Mouse (Mus musculus) heart, embryonic 14.5 days (tissue): ENCODE results near the gene Txndc9. TPM values are rescaled to one million over a fixed set of nuclear protein-coding genes. Genes with fewer than 3 reads are reported as not detected.
"Not testable (repeated sequence)": the region's sequence is repeated elsewhere in the genome, so short reads cannot be mapped to it uniquely, and the experiment has no call there.

Experiments
- ATAC-seq: fragments of 200-750 bp; cut with Nextera tagmentation; 2 replicates; pipeline ENCODE4 v1.8.0; 2017; ENCODE audit warnings: low read depth, moderate TSS enrichment; ENCODE audit not compliant: insufficient number of reproducible peaks, insufficient read depth, low FRiP score
- H3K27ac ChIP-seq, 2 experiments: fragments of 200-500 bp in 1 of 2; fragments of 300-500 bp in 1 of 2; sonication (generic) in 1 of 2; replicated peaks in 1 of 2; 2 replicates each; pipeline ENCODE4 v1.5.1; 2012 to 2014; ENCODE audit warnings: low read depth in 2 of 2, low read length in 2 of 2, control low read depth in 1 of 2, mild to moderate bottlenecking in 1 of 2, mixed read lengths in 1 of 2; ENCODE audit not compliant: control insufficient read depth in 1 of 2, insufficient read depth in 1 of 2
- H3K27me3 ChIP-seq: fragments of 300-500 bp; sonication (generic); 2 replicates; pipeline ENCODE4 v1.6.1; 2014; ENCODE audit warnings: mild to moderate bottlenecking, low read length, control low read depth; ENCODE audit not compliant: control insufficient read depth, insufficient read depth
- H3K36me3 ChIP-seq: fragments of 300-500 bp; sonication (generic); 2 replicates; pipeline ENCODE4 v1.6.1; 2014; ENCODE audit warnings: mild to moderate bottlenecking, control low read depth, low read length, mixed read lengths; ENCODE audit not compliant: control insufficient read depth, insufficient read depth
- H3K4me1 ChIP-seq, 2 experiments: fragments of 200-500 bp in 1 of 2; fragments of 300-500 bp in 1 of 2; sonication (generic) in 1 of 2; 2 replicates each; pipeline ENCODE4 v1.6.1; 2012 to 2014; ENCODE audit warnings: low read length in 2 of 2, control low read depth in 1 of 2, mixed read lengths in 1 of 2; ENCODE audit not compliant: control insufficient read depth in 2 of 2, insufficient read depth in 2 of 2
- H3K4me2 ChIP-seq: fragments of 300-500 bp; sonication (generic); 2 replicates; pipeline ENCODE4 v1.6.1; 2014; ENCODE audit warnings: mild to moderate bottlenecking, low read length
- H3K4me3 ChIP-seq, 2 experiments: fragments of 200-500 bp in 1 of 2; fragments of 300-500 bp in 1 of 2; sonication (generic) in 1 of 2; 2 replicates each; pipeline ENCODE4 v1.5.1; 2012 to 2014; ENCODE audit warnings: low read length in 2 of 2, mild to moderate bottlenecking in 2 of 2, control low read depth in 1 of 2, low read depth in 1 of 2, moderate library complexity in 1 of 2; ENCODE audit not compliant: control insufficient read depth in 1 of 2, insufficient read depth in 1 of 2
- H3K9ac ChIP-seq: fragments of 300-500 bp; sonication (generic); 2 replicates; pipeline ENCODE4 v1.6.1; 2014; ENCODE audit warnings: mild to moderate bottlenecking, low read length
- H3K9me3 ChIP-seq: fragments of 300-500 bp; sonication (generic); 2 replicates; pipeline ENCODE4 v1.6.1; 2016; ENCODE audit warnings: low read length, control low read depth; ENCODE audit not compliant: control insufficient read depth
- WGBS: fragments of 180-500 bp; shearing (Covaris S2); extraction: QIAGEN DNeasy Blood & Tissue Kit; methylation state at CpG from one replicate; pipeline ENCODE4 v1.1.7; 2014; 5-methylcytosine and 5-hydroxymethylcytosine counted together
- polyA plus RNA-seq: library from polyadenylated mRNA; unstranded; fragments of >200 nt; fragmentation: Nextera tagmentation; extraction: Ambion mirVana; gene quantifications from 2 replicates; pipeline ENCODE4 v1.2.1, GENCODE M21; 2014

Txndc9 gene
- polyA plus RNA-seq, 1 experiment from 2014 or later, result 107 TPM

DNA sequence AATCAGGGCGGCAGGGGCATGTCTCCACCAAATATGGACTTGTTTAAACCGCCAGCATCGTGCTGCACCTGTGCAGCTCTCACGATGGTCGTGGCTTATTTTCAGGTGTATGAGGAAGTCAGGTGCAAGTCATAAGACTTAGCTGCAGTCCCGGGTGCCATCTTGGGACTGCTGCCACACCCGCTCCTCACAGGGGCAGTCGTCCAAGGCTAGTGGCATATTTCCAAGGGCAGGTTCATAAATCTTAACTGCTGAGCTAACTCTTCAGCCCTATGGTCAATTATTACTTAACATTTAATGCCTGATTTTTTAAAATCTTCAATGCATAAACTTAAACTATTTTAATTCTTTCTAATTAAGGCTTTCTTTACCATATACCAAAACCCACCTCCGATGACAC, 21.0 kb downstream of the Txndc9 start:
- ATAC-seq, H3K36me3 ChIP-seq, H3K4me2 ChIP-seq, H3K4me1 ChIP-seq, H3K4me3 ChIP-seq, H3K27me3 ChIP-seq, H3K9ac ChIP-seq, H3K27ac ChIP-seq, H3K9me3 ChIP-seq: not testable (repeated sequence)
- WGBS, result 71% methylated on average over 9 of the region's 9 CpGs

DNA sequence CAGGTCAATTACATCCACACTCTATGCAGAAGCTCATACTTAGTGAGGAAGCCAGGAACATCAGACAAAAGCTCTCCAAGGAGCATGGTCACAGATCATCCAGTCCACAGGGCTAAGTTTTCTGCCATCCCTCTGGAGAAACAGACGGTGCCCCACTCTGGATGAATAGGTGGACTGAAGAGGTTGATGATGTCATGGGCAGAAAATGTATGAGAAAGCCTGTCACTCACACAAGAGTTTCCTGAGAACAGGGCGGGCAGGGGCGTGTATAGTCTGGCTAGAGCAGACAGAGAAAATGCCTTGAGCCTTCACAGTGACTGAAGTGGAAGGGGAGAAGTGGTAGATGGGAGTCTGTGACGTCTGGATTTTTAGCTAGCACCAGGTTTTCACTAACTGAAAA, 26.2 kb downstream of the Txndc9 start:
- WGBS, result 13% methylated on average over 4 of the region's 4 CpGs
- H3K27ac ChIP-seq, result no peak overlapping the region
- no peak for ATAC-seq
- no peak overlapping the region for H3K9ac ChIP-seq
- H3K27me3 ChIP-seq, result no peaks in the 10 kb centered on the region
- H3K4me3 ChIP-seq, result no peak overlapping the region
- H3K4me2 ChIP-seq, result no peak overlapping the region
- H3K4me1 ChIP-seq, result peaks cover 2 to 8% of the 10 kb centered on the region in 2 experiments; a peak in 3 of 4 replicates
- no peaks in the 10 kb centered on the region for H3K36me3 ChIP-seq
- no peaks in the 10 kb centered on the region for H3K9me3 ChIP-seq

DNA sequence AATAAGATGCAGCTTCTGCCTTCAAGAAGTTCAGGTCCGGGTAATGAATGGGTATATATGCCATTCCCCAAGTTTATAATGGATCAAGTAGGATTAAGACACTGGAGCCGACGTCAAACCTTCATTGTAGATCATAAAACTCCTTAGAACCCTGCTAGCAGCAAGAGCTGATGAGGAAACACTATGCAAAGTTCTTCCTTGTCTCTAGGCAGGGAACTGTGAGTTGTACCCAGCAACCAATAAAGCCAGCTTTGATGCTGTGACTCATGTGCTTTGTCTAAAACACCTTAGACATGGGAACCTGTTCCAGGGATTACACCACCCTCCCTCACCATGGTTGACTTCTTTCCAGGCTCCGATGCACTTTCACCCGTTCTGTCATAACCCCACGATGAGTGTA, 28.9 kb downstream of the Txndc9 start:
- Histone ChIP-seq H3K36me3 (no peaks in the 10 kb centered on the region), H3K27ac (no peak overlapping the region), H3K4me1 (peaks cover 2 to 8% of the 10 kb centered on the region in 2 experiments; a peak in 3 of 4 replicates), H3K4me2 (no peak overlapping the region), H3K9ac (no peak overlapping the region), H3K9me3 (no peaks in the 10 kb centered on the region), H3K27me3 (no peaks in the 10 kb centered on the region), H3K4me3 (no peak overlapping the region)
- 84% methylated on average over 6 of the region's 6 CpGs for WGBS
- ATAC-seq, result no peak

DNA sequence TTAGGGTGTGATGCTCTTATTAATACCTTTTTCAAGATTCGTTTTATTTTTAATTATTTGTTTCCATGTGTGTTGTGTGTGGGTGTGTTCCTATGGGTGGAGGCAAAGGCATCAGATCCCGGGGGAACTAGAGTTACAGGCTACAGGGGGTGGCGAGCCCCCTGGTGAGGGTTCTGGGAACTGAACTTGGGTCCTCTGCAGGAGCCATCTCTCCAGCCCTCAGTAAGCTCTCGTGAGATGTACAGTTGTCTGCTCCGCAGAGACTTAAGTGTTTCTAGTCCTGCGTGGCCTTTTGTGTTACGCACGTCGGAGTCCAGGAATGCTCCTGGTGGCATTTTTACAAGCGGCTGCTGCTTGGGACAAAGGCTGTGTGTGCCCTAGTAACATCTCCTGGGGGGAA, 32.1 kb downstream of the Txndc9 start:
- H3K27ac ChIP-seq, result no peak overlapping the region
- WGBS, result 56% methylated on average over 10 of the region's 10 CpGs
- no peak overlapping the region for H3K4me3 ChIP-seq
- no peak for ATAC-seq
- no peaks in the 10 kb centered on the region for H3K9me3 ChIP-seq
- no peak overlapping the region for H3K4me2 ChIP-seq
- H3K36me3 ChIP-seq, result no peaks in the 10 kb centered on the region
- no peaks in the 10 kb centered on the region for H3K27me3 ChIP-seq
- no peak overlapping the region for H3K9ac ChIP-seq
- H3K4me1 ChIP-seq, result no peaks in the 10 kb centered on the region

DNA sequence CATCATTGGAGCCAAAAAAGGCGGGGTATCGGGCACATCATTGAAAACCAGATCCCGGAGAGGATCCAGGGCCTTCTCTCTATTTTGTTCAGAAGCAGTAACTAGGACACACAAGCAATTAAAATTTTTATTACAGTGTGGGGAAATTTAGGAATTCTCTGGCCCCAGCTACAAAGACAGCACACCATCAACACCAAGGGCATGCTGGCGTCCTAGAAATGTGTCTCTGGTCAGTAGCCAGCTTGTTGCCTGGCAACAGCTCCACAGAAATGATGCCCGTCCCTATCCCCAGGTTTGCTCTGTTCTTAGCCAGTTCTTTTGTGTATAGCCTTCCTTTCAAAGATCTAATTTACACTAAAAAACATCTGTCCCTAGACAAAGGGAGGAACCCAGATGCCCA, 38.2 kb downstream of the Txndc9 start:
- Histone ChIP-seq H3K9me3 (no peaks in the 10 kb centered on the region), H3K4me3 (no peak overlapping the region), H3K27ac (no peak overlapping the region), H3K27me3 (no peaks in the 10 kb centered on the region), H3K4me2 (no peak overlapping the region), H3K4me1 (peaks cover 0 to 6% of the 10 kb centered on the region in 2 experiments; a peak in 1 of 4 replicates), H3K9ac (no peak overlapping the region), H3K36me3 (no peaks in the 10 kb centered on the region)
- ATAC-seq, result no peak
- 73% methylated on average over 5 of the region's 5 CpGs for WGBS

DNA sequence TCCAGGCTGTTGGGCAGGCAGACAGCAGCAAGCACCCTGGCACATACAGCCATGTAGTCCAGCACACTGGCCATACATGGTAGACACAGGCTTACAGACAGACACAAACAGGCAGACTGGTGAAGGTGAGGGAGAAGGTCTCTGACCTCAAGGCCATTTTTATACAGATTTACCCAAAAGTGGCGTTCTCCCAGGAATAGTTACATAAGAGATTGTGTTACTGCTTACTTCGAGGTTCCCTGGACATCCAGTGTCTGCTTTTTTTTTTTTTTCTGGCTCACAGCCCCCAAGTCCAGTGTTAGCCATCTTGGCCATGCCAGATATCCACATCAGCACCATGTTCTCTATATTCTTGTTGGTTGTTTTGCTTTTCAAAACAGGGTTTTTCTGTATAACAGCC, 39.2 kb downstream of the Txndc9 start:
- H3K4me2 ChIP-seq, result no peak overlapping the region
- H3K4me3 ChIP-seq, result no peak overlapping the region
- H3K27ac ChIP-seq, result no peak overlapping the region
- H3K9me3 ChIP-seq, result no peaks in the 10 kb centered on the region
- H3K9ac ChIP-seq, result no peak overlapping the region
- no peak for ATAC-seq
- H3K4me1 ChIP-seq, result peaks cover 0 to 6% of the 10 kb centered on the region in 2 experiments; a peak in 1 of 4 replicates
- H3K27me3 ChIP-seq, result no peaks in the 10 kb centered on the region
- no peaks in the 10 kb centered on the region for H3K36me3 ChIP-seq
- 58% methylated on average over 2 of the region's 2 CpGs for WGBS

DNA sequence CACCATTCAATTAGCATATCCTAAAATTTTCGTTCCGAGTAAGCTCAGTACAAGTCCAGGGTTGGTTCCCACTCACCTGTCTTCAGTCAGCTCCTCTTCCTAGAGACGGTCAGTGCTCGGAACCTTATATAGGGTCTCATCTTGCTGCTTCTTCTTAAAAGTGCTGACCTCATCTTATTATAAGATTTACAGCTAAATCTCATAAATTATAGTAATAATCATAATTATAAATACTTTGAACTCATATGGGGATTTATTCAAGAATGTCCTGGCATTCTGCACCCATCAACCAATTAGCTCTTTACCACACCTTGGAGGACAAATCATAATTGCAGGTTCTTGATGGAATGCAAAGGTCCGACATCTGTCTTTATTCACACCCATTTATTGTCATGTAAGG, 40.0 kb downstream of the Txndc9 start, which contains the start of gene Lyg1:
Gene Lyg1, minus strand, starts transcription at position 101 of the 400 bp plus-strand sequence.
- peaks cover 0 to 6% of the 10 kb centered on the region in 2 experiments; a peak in 1 of 4 replicates for H3K4me1 ChIP-seq
- ATAC-seq, result no peak
- 74% methylated on average over 5 of the region's 5 CpGs for WGBS

DNA sequence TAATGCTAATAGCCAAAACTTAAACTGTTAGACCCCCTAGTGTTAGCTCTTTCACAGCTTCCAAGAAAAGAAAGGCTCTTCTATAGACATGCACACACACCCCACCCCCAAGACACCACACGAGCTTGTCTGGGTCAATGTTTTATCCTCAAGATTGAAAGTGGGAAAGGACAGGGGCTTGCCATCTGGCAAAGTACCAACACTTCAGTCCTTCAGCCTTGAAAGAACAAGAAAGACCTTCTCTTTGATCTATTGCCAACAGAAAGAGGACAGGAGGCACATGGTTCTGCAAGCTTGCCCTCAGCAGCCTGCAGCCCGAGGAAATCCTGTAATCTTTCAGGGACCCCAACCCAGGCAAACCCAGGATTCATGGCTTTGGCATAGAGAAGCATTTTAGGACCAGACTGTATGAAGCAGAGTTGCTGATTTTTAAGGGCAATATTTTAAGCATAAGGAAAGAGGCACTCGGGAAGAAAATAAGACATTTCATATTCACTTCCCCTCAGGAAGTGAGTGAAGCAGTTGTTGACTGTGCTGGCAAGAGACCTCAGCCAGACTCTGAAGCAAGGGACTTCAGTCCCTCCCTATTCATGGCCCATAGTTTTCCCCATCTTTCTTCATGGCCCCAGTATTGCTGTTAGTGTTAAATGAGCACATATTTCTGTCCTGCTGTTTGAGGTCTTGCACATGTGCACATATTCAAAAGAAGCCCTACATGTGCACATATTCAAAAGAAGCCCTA, 40.8 kb downstream of the Txndc9 start:
- H3K36me3 ChIP-seq, result no peaks in the 10 kb centered on the region
- no peak overlapping the region for H3K27ac ChIP-seq
- H3K4me2 ChIP-seq, result no peak overlapping the region
- WGBS, result 31% methylated on average over 3 of the region's 3 CpGs
- H3K9me3 ChIP-seq, result no peaks in the 10 kb centered on the region
- no peak overlapping the region for H3K9ac ChIP-seq
- peaks cover 0 to 6% of the 10 kb centered on the region in 2 experiments; a peak in 1 of 4 replicates for H3K4me1 ChIP-seq
- no peak overlapping the region for H3K4me3 ChIP-seq
- no peaks in the 10 kb centered on the region for H3K27me3 ChIP-seq
- no peak for ATAC-seq

More for the DNA sequence above, 40.0 kb downstream of the Txndc9 start, which contains the start of gene Lyg1:
- no peaks in the 10 kb centered on the region for H3K36me3 ChIP-seq
- H3K27me3 ChIP-seq, result no peaks in the 10 kb centered on the region
- no peaks in the 10 kb centered on the region for H3K9me3 ChIP-seq
- H3K4me3 ChIP-seq, result no peak within 1 kb of the TSS
- no peak within 1 kb of the TSS for H3K27ac ChIP-seq
- no peak within 1 kb of the TSS for H3K4me2 ChIP-seq
- H3K9ac ChIP-seq, result no peak within 1 kb of the TSS
